Mouse (Mus musculus) gastrocnemius, adult 8-10 months (tissue): ENCODE measurements around the gene Cfap299. TPM values are rescaled to one million over a fixed set of nuclear protein-coding genes. Genes with fewer than 3 reads are reported as not detected.
"Not testable (repeated sequence)": the region's sequence is repeated elsewhere in the genome, so short reads cannot be mapped to it uniquely, and the experiment has no call there.

ENCODE experiments used
- DNase-seq, 2 experiments: peaks; one replicate each; pipeline ENCODE4 v3.0.0; 2022; ENCODE audit warnings: low spot score in 2 of 2
- total RNA-seq, 4 experiments: library from RNA; stranded (reverse); gene quantifications; 2 replicates each; pipeline ENCODE4 v1.2.4; 2022

The Cfap299 gene
- total RNA-seq = not detected

GRCm38 (mm10) chr5:98328848-98329624 is at the start of gene Cfap299:
Cfap299 (plus strand) TSS chr5:98329304.
- DNase-seq = peak; percentile 55 to 66

DNA sequence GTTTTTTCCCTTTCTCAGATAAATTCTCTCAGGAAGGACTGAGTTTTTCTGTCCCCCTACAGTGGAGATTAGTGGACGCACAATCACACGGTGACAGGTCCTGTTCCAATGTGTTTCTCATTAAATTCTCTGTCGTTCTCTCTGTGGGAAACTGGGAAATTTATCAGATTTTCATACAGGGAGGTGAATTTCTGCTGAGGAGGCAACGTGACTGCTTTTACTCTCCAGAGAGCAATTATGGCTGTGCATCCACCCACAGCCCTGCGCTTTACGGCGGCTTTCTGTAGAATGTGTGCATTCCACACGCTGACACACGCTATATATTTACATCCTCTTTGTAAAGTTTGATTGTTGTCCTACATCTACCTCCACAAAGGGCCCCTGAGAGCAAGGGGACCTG is 47.1 kb upstream of the Cfap299 start:
- DNase-seq = no peak

- DNase-seq = no peak
Measured at GRCm38 (mm10) chr5:98283696-98284478, 45.2 kb upstream of the Cfap299 start.

DNA sequence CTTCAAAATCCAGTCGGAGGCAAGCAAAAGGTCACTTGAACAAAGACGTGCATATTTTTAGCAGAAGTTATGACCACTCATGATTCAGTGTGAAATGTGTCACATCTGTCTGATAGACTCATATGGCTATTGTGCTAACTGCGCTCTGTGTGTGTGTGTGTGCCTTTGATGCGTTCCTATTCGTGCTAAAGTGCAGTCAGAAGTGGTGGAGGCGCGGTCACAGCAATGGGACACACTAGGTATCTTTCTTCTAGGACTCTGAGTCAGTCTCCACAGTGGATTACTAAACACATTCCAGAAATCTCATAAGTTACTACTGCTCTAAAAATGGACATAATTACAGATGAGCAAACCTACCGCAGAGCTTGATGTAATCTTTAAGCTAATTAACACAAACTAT is 38.5 kb upstream of the Cfap299 start:
- no peak for DNase-seq

GRCm38 (mm10) chr5:98292388-98293048 is 36.6 kb upstream of the Cfap299 start:
- no peak for DNase-seq

DNA sequence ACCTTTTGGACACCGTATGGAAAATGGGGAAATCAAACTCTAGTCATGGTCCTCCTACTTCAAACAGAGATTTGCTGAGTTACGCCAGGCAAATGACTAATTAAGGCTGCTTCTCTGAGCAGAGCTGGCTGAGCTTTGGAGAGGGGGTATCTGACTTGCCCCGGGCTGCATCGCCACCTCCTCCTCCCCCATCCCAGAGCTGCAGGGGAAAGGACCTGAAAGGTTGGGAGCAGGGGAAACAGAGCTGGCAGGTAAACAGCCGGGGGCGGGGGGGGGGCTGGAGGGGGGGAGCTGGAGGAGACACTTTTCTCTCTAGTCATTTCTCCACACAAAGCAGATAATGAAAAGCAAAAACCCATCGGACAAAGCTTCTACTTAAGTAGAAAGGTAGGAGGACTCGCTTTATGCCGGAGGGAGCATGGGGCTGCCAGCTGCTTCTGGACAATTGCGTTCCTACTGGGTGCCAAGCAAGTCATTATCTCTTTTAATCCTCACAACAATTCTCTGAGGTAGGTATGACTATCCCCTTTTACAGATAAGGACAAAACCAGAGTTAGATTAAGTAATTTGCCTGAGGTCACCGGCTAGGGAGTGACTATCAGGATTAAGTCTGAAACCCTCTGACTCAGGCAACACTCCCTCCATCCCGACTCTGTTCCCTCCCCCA is 35.9 kb upstream of the Cfap299 start:
- no peak for DNase-seq

GRCm38 (mm10) chr5:98300079-98300478 is 29.0 kb upstream of the Cfap299 start:
- no peak for DNase-seq

GRCm38 (mm10) chr5:98305673-98306072 is 23.4 kb upstream of the Cfap299 start:
- no peak for DNase-seq

- DNase-seq = no peak
Measured at GRCm38 (mm10) chr5:98306528-98306927, 22.6 kb upstream of the Cfap299 start.

- DNase-seq = no peak
Measured at GRCm38 (mm10) chr5:98326625-98327024, 2.5 kb upstream of the Cfap299 start.

GRCm38 (mm10) chr5:98343751-98344150 is 14.6 kb downstream of the Cfap299 start:
- not testable (repeated sequence) for DNase-seq

DNA sequence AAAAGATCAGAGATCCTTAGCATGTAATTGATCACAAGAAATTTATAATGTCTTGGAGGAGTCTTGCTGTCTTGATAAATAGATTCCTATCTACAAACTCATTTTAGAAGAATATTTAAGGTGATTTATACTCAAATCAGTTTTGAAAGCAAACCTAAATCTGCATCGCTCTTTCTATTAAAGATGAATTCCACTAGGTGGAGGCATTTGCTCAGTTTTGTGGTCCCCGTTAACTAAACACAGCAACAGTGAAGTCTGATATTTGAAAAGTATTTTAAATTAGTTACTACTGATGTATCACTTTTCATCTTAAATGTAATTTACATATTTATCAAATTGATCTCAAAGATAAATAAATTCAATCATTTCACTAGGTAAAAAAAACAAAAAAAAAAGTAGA is 15.5 kb downstream of the Cfap299 start:
- DNase-seq = no peak

DNA sequence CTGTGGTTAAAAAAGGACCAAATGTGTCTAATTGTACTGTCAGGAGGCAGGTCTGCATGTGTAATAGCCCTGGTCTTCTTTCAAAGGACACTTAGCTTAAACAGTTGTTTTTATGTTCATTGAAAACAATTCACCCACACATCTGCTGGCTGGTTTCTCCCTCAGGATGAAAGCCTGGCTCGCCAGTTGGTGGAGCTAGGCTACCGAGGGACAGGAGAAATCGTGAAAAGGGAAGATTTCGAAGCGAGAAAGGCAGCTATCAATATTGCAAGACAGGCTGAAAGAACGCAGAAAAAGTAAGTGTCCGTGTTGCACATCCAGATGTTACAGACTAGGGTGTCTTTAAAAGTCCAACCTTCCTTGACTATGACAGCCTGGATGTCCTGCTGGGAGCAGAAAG is 17.0 kb downstream of the Cfap299 start:
- DNase-seq = no peak

DNA sequence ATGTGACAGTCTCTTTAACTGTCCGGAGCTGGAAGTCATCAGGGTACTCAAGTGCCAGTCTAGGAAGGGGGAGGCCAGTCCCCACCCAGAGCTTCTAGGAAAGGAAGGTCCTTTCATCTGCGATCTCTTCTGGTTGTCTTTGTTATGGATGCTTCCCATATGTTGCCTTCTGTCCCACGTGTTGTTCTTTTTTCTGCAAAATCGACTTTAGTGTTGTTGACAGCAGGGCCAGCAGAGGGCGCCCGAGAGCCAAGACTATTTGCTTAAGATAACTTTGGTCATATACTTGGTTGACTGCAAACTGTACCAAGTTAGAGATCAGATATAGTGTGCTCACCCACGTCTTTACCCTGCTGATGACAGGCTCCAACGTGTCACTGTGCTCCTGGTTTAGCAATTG is 19.5 kb downstream of the Cfap299 start:
- DNase-seq = peak; percentile 15 to 32

GRCm38 (mm10) chr5:98359912-98360311 is 30.8 kb downstream of the Cfap299 start:
- DNase-seq = no peak

DNA sequence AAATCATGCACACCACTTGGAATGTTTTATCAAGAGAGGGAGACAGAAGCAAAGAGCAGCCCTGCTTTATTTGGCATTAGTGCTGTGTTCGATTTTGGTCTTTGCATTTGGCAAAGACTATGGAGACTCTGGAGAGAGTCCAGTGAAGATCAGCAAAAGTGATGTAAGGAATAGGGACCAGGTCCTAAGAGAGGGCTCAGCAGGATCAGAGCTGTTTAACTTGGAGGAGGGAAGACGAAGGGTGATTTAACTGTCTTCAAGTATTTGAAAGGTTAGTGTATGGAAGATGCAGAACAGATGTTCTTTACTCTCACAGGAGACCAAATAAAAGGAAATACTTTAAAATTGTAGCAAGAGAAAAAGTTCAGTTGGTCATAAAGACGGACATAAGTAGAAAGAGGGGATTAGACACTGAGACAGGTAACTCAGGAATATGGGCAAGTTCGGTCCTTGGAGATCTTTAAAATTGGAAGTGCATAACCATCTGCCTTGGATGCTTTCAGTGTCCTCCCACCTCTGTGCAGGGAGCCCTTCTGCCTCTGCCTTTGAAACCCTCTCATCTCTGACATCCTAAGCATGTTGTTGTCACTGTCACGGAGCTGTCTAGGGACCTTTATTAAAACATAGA is 31.8 kb downstream of the Cfap299 start:
- no peak for DNase-seq

DNA sequence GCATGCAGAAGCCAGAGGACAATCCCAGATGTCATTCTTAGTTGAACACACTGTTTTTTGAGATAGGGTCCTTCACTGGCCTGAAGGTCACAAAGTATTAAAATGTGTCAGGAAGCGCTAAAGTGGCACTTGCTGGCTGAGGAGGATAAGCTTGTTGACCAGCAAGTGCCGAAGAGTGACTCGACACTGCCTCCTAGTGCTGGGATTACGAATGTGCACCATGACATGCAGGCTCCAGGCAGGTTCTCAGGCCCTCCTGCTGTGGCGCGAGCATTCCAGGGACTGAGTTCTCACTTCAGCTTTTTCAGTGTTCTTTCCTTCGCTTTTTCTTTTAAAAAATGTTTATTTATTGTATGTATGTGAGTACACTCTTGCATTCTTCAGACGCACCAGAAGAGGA is 34.3 kb downstream of the Cfap299 start:
- DNase-seq = no peak

- DNase-seq = no peak
Measured at GRCm38 (mm10) chr5:98365340-98365739, 36.2 kb downstream of the Cfap299 start.

- DNase-seq = no peak
Measured at GRCm38 (mm10) chr5:98368822-98369221, 39.7 kb downstream of the Cfap299 start.

GRCm38 (mm10) chr5:98369426-98369825 is 40.3 kb downstream of the Cfap299 start:
- DNase-seq = no peak
